ENCODE assay signal across 8 mouse cellular contexts in genomic region chr16:45090005-45090404, GRCm38 (mm10). TPM values are rescaled to one million over a fixed set of nuclear protein-coding genes. Genes with fewer than 3 reads are reported as not detected.
A peak's percentile ranks its signal among the peaks of the same experiment; 100 is the strongest.
DNase-seq lines count a peak whose midpoint lies in the region; ATAC-seq lines count a peak whose summit lies in the region.

No protein-coding gene starts in this region.

- peak; percentile 87 for ATAC-seq in forebrain, embryonic 13.5 days
- peak; percentile 82 for ATAC-seq in neural tube, embryonic 13.5 days (ENCODE audit: low read depth)

- no peaks in the 10 kb centered on the region for H3K27me3 ChIP-seq in forebrain, embryonic 13.5 days
- H3K27me3 ChIP-seq in neural tube, embryonic 13.5 days, result no peaks in the 10 kb centered on the region

- H3K4me3 ChIP-seq in brown adipose tissue, adult 24 weeks (ENCODE audit: insufficient read depth, low read depth, low read length), result peak overlapping the region; percentile 35; the same call in 1 of the 2 replicates
- no peak overlapping the region for H3K4me3 ChIP-seq in forebrain, embryonic 13.5 days
- no peak overlapping the region for H3K4me3 ChIP-seq in neural tube, embryonic 13.5 days

- intact Hi-C loops in heart, postnatal 25 days (cut with DNase I), result loop anchor here (1.0 to 10.0 kb wide), 2 partner anchors 364 to 605 kb away; no protein-coding TSS in a partner anchor

- peaks cover 2% of the 10 kb centered on the region; the same call in 1 of the 2 replicates for H3K4me1 ChIP-seq in brown adipose tissue, adult 24 weeks (ENCODE audit: control insufficient read depth, insufficient read depth, insufficient read length, low read length)
- H3K4me1 ChIP-seq in forebrain, embryonic 13.5 days, result peaks cover 20% of the 10 kb centered on the region
- H3K4me1 ChIP-seq in neural tube, embryonic 13.5 days (replicated peaks), result peaks cover 20% of the 10 kb centered on the region

- WGBS in forebrain, embryonic 13.5 days, result 15% methylated on average over 10 of the region's 10 CpGs
- 12% methylated on average over 10 of the region's 10 CpGs for WGBS in neural tube, embryonic 13.5 days

- H3K4me2 ChIP-seq in forebrain, embryonic 13.5 days, result no peak overlapping the region
- H3K4me2 ChIP-seq in neural tube, embryonic 13.5 days, result no peak overlapping the region

- peak; percentile 37 to 56 for DNase-seq in CD8-positive naive resting alpha-beta T cell, adult 2 months (ENCODE audit: low read depth in 2 of 2, low spot score in 2 of 2)
- peak; percentile 58 for DNase-seq in heart, postnatal 25 days (ENCODE audit: low spot score)
- peak; percentile 29 to 82 for DNase-seq in layer of hippocampus, adult 18-20 months (ENCODE audit: low spot score in 2 of 2)
- DNase-seq in lung, adult 18-20 months, result peak; percentile 69 to 73
- peak; percentile 81 for DNase-seq in testis, postnatal 10 days (ENCODE audit: low spot score)

- H3K9me3 ChIP-seq in forebrain, embryonic 13.5 days (replicated peaks), result no peaks in the 10 kb centered on the region
- no peaks in the 10 kb centered on the region for H3K9me3 ChIP-seq in neural tube, embryonic 13.5 days

- no peak overlapping the region for H3K27ac ChIP-seq in brown adipose tissue, adult 24 weeks (replicated peaks; ENCODE audit: low read depth, low read length)
- no peak overlapping the region for H3K27ac ChIP-seq in forebrain, embryonic 13.5 days
- H3K27ac ChIP-seq in neural tube, embryonic 13.5 days (replicated peaks), result no peak overlapping the region

- H3K36me3 ChIP-seq in forebrain, embryonic 13.5 days (ENCODE audit: poor library complexity, severe bottlenecking), result no peaks in the 10 kb centered on the region
- H3K36me3 ChIP-seq in neural tube, embryonic 13.5 days, result no peaks in the 10 kb centered on the region

- H3K9ac ChIP-seq in forebrain, embryonic 13.5 days, result no peak overlapping the region
- H3K9ac ChIP-seq in neural tube, embryonic 13.5 days, result no peak overlapping the region

RNA-seq across cellular contexts. Expression of gene Ccdc80, which starts 3.2 kb away (rescaled TPM):
- polyA plus RNA-seq in brown adipose tissue, adult 24 weeks (2012; ENCODE audit: insufficient read depth, insufficient read length, missing spikeins), result 96.4 and 96.5 TPM in 2 replicates
- 6.6 and 7.3 TPM in 2 replicates for polyA plus RNA-seq in forebrain, embryonic 13.5 days (2015; fragmentation: Nextera tagmentation; extraction: Ambion mirVana)
- total RNA-seq in heart, postnatal 25 days (2021), result 10 to 100 TPM; 83.0 to 90.7 TPM
- total RNA-seq in layer of hippocampus, adult 18-20 months (2021), result 1 to 10 TPM; 1.9 to 3.1 TPM
- 22.8 and 23.4 TPM in 2 replicates for polyA plus RNA-seq in neural tube, embryonic 13.5 days (2015; fragmentation: Nextera tagmentation; extraction: Ambion mirVana)
